Mouse (Mus musculus): ENCODE results near the gene Acap1. TPM values are rescaled to one million over a fixed set of nuclear protein-coding genes. Genes with fewer than 3 reads are reported as not detected.

Gene Acap1
- polyA plus RNA-seq, 1 experiment from 2014 or later = 0.67 TPM

DNA sequence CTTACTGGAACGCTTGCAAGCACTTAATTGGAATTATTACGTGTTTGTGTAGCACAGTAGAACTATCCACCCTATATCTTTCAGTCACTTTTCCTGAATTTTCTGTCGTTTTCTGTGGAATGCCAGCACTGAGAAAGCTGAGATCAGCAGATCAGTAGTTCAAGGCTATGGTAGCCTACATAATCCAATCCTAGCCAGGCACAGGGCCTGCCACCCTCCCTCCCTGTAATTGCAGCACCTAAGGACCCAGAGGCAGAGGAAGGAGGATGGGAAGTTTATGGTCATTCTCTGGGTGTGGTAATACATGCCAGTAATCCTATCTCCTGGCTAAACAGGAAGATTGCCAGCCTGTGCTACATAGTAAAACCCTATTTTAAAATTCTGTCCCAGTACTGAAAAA, 27.5 kb upstream of the Acap1 start:
- WGBS = 60% methylated on average over 3 of the region's 3 CpGs
- Histone ChIP-seq H3K4me1 (ENCODE audit: insufficient read depth, low read length) (peaks cover 23% of the 10 kb centered on the region), H3K27me3 (ENCODE audit: insufficient read depth, low read length) (no peaks in the 10 kb centered on the region), H3K9me3 (ENCODE audit: low read length) (no peaks in the 10 kb centered on the region), H3K4me3 (ENCODE audit: low read length) (no peak overlapping the region), H3K9ac (replicated peaks; ENCODE audit: low read length) (peak overlapping the region; percentile 76; the same call in 1 of the 2 replicates), H3K36me3 (ENCODE audit: insufficient read depth, low read length) (peaks cover 11% of the 10 kb centered on the region), H3K27ac (ENCODE audit: low read length) (peak overlapping the region; percentile 97), H3K4me2 (replicated peaks; ENCODE audit: low read depth, low read length) (0 out of 2 replicates have a peak overlapping the region, but pooled peaks have one; percentile 57)
- ATAC-seq (ENCODE audit: low FRiP score, low TSS enrichment) = no peak

- H3K4me3 ChIP-seq (ENCODE audit: low read length) = peak overlapping the region; percentile 95
- ATAC-seq (ENCODE audit: low FRiP score, low TSS enrichment) = no peak
- H3K4me2 ChIP-seq (replicated peaks; ENCODE audit: low read depth, low read length) = peak overlapping the region; percentile 57
- no peaks in the 10 kb centered on the region for H3K27me3 ChIP-seq (ENCODE audit: insufficient read depth, low read length)
- 2% methylated on average over 12 of the region's 12 CpGs for WGBS
- H3K9ac ChIP-seq (replicated peaks; ENCODE audit: low read length) = peak overlapping the region; percentile 76
- H3K4me1 ChIP-seq (ENCODE audit: insufficient read depth, low read length) = peaks cover 23% of the 10 kb centered on the region
- H3K9me3 ChIP-seq (ENCODE audit: low read length) = no peaks in the 10 kb centered on the region
- H3K36me3 ChIP-seq (ENCODE audit: insufficient read depth, low read length) = peaks cover 17% of the 10 kb centered on the region
- H3K27ac ChIP-seq (ENCODE audit: low read length) = peak overlapping the region; percentile 97
These were observed 26.8 kb upstream of the Acap1 start for GRCm38 (mm10) chr11:69922012-69922756.

- peak within 1 kb of the TSS; percentile 95 for H3K4me3 ChIP-seq (ENCODE audit: low read length)
- H3K27me3 ChIP-seq (ENCODE audit: insufficient read depth, low read length) = no peaks in the 10 kb centered on the region
- H3K9me3 ChIP-seq (ENCODE audit: low read length) = no peaks in the 10 kb centered on the region
- H3K4me2 ChIP-seq (replicated peaks; ENCODE audit: low read depth, low read length) = peak within 1 kb of the TSS; percentile 91
- peaks cover 23% of the 10 kb centered on the region for H3K4me1 ChIP-seq (ENCODE audit: insufficient read depth, low read length)
- peak; percentile 97 for ATAC-seq (ENCODE audit: low FRiP score, low TSS enrichment)
- under 1% methylated on average over 78 of the region's 78 CpGs for WGBS
- peak within 1 kb of the TSS; percentile 98 for H3K9ac ChIP-seq (replicated peaks; ENCODE audit: low read length)
- H3K27ac ChIP-seq (ENCODE audit: low read length) = peak within 1 kb of the TSS; percentile 97
- peaks cover 21% of the 10 kb centered on the region for H3K36me3 ChIP-seq (ENCODE audit: insufficient read depth, low read length)
These were observed 26.0 kb upstream of the Acap1 start, which contains the start of gene Eif5a for GRCm38 (mm10) chr11:69921114-69922011. Eif5a (minus strand) TSS chr11:69921958.

GRCm38 (mm10) chr11:69920266-69921031, 25.1 kb upstream of the Acap1 start:
- Histone ChIP-seq H3K27me3 (ENCODE audit: insufficient read depth, low read length) (no peaks in the 10 kb centered on the region), H3K4me2 (replicated peaks; ENCODE audit: low read depth, low read length) (peak overlapping the region; percentile 91), H3K9ac (replicated peaks; ENCODE audit: low read length) (peak overlapping the region; percentile 98), H3K4me3 (ENCODE audit: low read length) (peak overlapping the region; percentile 95), H3K36me3 (ENCODE audit: insufficient read depth, low read length) (peaks cover 29% of the 10 kb centered on the region), H3K27ac (ENCODE audit: low read length) (peak overlapping the region; percentile 92), H3K4me1 (ENCODE audit: insufficient read depth, low read length) (peaks cover 32% of the 10 kb centered on the region), H3K9me3 (ENCODE audit: low read length) (no peaks in the 10 kb centered on the region)
- ATAC-seq (ENCODE audit: low FRiP score, low TSS enrichment) = peak; percentile 14
- WGBS = under 1% methylated on average over 32 of the region's 65 CpGs

GRCm38 (mm10) chr11:69919661-69920265, 24.4 kb upstream of the Acap1 start:
- peak overlapping the region; percentile 98 for H3K9ac ChIP-seq (replicated peaks; ENCODE audit: low read length)
- no peaks in the 10 kb centered on the region for H3K27me3 ChIP-seq (ENCODE audit: insufficient read depth, low read length)
- peak overlapping the region; percentile 92 for H3K27ac ChIP-seq (ENCODE audit: low read length)
- 0% methylated on average over 17 of the region's 17 CpGs for WGBS
- H3K36me3 ChIP-seq (ENCODE audit: insufficient read depth, low read length) = peaks cover 34% of the 10 kb centered on the region
- ATAC-seq (ENCODE audit: low FRiP score, low TSS enrichment) = no peak
- H3K4me3 ChIP-seq (ENCODE audit: low read length) = peak overlapping the region; percentile 95
- H3K9me3 ChIP-seq (ENCODE audit: low read length) = no peaks in the 10 kb centered on the region
- peaks cover 39% of the 10 kb centered on the region for H3K4me1 ChIP-seq (ENCODE audit: insufficient read depth, low read length)
- H3K4me2 ChIP-seq (replicated peaks; ENCODE audit: low read depth, low read length) = peak overlapping the region; percentile 91

DNA sequence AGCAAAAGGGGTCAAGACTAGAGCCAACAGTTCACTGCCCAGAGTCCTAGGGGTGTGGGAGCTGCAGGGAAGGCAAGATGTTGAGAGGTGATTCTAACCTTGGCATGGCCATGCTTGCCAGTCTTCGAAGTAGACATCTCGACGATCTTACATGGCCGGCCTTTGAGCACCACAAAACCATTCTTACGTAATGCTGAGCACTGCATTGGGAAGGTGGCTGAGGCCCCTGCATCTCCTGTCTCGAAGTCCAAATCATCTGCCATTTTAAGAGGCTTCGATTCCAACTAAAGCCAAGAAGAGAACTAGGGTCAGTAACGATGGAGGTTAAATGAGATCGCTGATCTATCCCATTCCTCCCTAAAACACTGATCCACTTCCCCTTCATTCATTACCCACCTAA, 23.7 kb upstream of the Acap1 start:
- Histone ChIP-seq H3K36me3 (ENCODE audit: insufficient read depth, low read length) (peaks cover 34% of the 10 kb centered on the region), H3K27me3 (ENCODE audit: insufficient read depth, low read length) (no peaks in the 10 kb centered on the region), H3K4me1 (ENCODE audit: insufficient read depth, low read length) (peaks cover 42% of the 10 kb centered on the region), H3K9me3 (ENCODE audit: low read length) (no peaks in the 10 kb centered on the region), H3K27ac (ENCODE audit: low read length) (peak overlapping the region; percentile 92; the same call in 1 of the 2 replicates), H3K9ac (replicated peaks; ENCODE audit: low read length) (peak overlapping the region; percentile 98), H3K4me3 (ENCODE audit: low read length) (peak overlapping the region; percentile 95), H3K4me2 (replicated peaks; ENCODE audit: low read depth, low read length) (peak overlapping the region; percentile 91)
- no peak for ATAC-seq (ENCODE audit: low FRiP score, low TSS enrichment)
- WGBS = 78% methylated on average over 9 of the region's 9 CpGs

DNA sequence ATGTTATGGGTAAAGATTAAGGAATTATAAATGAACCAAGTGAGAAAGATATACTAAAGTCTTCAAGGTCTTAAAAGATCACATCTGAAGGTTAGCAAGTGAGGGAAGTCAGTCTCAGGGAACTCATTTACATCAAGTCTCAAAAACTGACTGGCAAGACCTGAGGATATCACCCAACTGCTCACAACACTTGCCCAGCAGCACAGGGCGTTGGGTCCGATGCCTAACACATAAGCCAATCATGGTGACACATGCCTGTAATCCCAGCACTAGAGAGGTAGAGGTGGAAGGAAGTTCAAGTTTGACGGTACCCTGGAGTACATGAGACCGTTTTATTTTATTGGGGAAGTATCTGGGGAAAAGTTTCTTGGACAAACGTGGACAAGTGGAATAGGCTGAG, 22.8 kb upstream of the Acap1 start:
- Histone ChIP-seq H3K9me3 (ENCODE audit: low read length) (no peaks in the 10 kb centered on the region), H3K4me2 (replicated peaks; ENCODE audit: low read depth, low read length) (no peak overlapping the region), H3K36me3 (ENCODE audit: insufficient read depth, low read length) (peaks cover 36% of the 10 kb centered on the region), H3K4me1 (ENCODE audit: insufficient read depth, low read length) (peaks cover 47% of the 10 kb centered on the region), H3K27ac (ENCODE audit: low read length) (no peak overlapping the region), H3K27me3 (ENCODE audit: insufficient read depth, low read length) (no peaks in the 10 kb centered on the region), H3K4me3 (ENCODE audit: low read length) (no peak overlapping the region), H3K9ac (replicated peaks; ENCODE audit: low read length) (no peak overlapping the region)
- no peak for ATAC-seq (ENCODE audit: low FRiP score, low TSS enrichment)
- WGBS = 85% methylated on average over 5 of the region's 5 CpGs

- Histone ChIP-seq H3K4me2 (replicated peaks; ENCODE audit: low read depth, low read length) (no peak overlapping the region), H3K4me3 (ENCODE audit: low read length) (no peak overlapping the region), H3K27me3 (ENCODE audit: insufficient read depth, low read length) (no peaks in the 10 kb centered on the region), H3K27ac (ENCODE audit: low read length) (no peak overlapping the region), H3K9ac (replicated peaks; ENCODE audit: low read length) (no peak overlapping the region), H3K4me1 (ENCODE audit: insufficient read depth, low read length) (peaks cover 43% of the 10 kb centered on the region), H3K36me3 (ENCODE audit: insufficient read depth, low read length) (peaks cover 42% of the 10 kb centered on the region), H3K9me3 (ENCODE audit: low read length) (no peaks in the 10 kb centered on the region)
- WGBS = 85% methylated on average over 8 of the region's 8 CpGs
- no peak for ATAC-seq (ENCODE audit: low FRiP score, low TSS enrichment)
These were observed 22.1 kb upstream of the Acap1 start for GRCm38 (mm10) chr11:69917379-69917948.

All from kidney, embryonic 16.5 days (tissue).